Mouse (Mus musculus) cortical plate, adult 2 months (tissue): ENCODE measurements at regions not wholly inside any gene's neighbourhood (a gene's known extent, or its start where the extent isn't known, plus 50 kb on each side); places are given as distances from the start of the nearest gene placed in this dataset.

Source experiments
- CTCF ChIP-seq: fragments of 200-500 bp; IDR thresholded peaks from 2 replicates; pipeline ENCODE4 v1.5.1; 2011; ENCODE audit warnings: mild to moderate bottlenecking, control low read depth, low read length; ENCODE audit not compliant: insufficient read depth; ENCODE audit errors: extremely low read depth
- POLR2A ChIP-seq: fragments of 200-500 bp; IDR thresholded peaks from 2 replicates; pipeline ENCODE4 v1.6.1; 2011; ENCODE audit warnings: mild to moderate bottlenecking, low read length, control low read depth; ENCODE audit not compliant: insufficient read depth; ENCODE audit errors: extremely low read depth

DNA sequence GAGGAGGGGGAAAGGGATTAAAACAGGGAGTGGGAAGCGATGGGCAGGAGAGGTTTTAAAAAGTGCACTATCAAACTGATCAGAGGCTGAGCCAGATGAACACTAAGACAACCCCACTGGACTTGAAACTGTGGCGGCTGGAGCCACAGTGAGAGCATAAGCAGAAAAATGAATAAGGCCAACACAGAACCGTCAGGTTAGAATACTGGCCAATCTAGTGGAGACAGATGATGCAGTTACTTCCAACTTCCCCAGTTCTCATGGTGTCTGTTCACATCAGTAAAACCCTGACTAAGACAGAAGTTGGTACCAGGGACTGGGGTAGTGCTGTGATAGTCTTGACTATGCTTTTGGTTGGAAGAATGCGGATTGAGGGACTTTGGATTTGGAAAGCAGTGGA, 143.5 kb upstream of the Palmd start:
- TF ChIP-seq POLR2A: no peak
- no peak for TF ChIP-seq CTCF
